Mouse (Mus musculus) lung, adult 2 months (tissue): ENCODE data around the gene Tm9sf3.

Source experiments
- CTCF ChIP-seq: fragments of 200-500 bp; IDR thresholded peaks from 2 replicates; pipeline ENCODE4 v1.5.1; 2011; ENCODE audit warnings: mild to moderate bottlenecking, low read length, control low read depth; ENCODE audit not compliant: insufficient read depth
- POLR2A ChIP-seq: fragments of 200-500 bp; IDR thresholded peaks from 2 replicates; pipeline ENCODE4 v1.6.1; 2011; ENCODE audit warnings: low read depth, mild to moderate bottlenecking, control low read depth, low read length, borderline replicate concordance; ENCODE audit errors: extremely low read depth

GRCm38 (mm10) chr19:41264331-41264799, 568 bp upstream of the Tm9sf3 start:
- TF ChIP-seq POLR2A (no peak), CTCF (no peak)
